Mouse (Mus musculus) thymus, adult 2 months (tissue): ENCODE results near the gene Gna11.

Source experiments
- CTCF ChIP-seq: fragments of 200-500 bp; IDR thresholded peaks from 2 replicates; pipeline ENCODE4 v1.5.1; 2012; ENCODE audit warnings: mild to moderate bottlenecking, control low read depth, low read length, moderate library complexity, borderline replicate concordance; ENCODE audit not compliant: control insufficient read depth, poor library complexity, insufficient read depth; ENCODE audit errors: extremely low read depth
- POLR2A ChIP-seq: fragments of 200-500 bp; IDR thresholded peaks from 2 replicates; pipeline ENCODE4 v1.6.1; 2012; ENCODE audit warnings: mild to moderate bottlenecking, low read length, control low read depth, moderate library complexity; ENCODE audit not compliant: control insufficient read depth, poor library complexity, insufficient read depth; ENCODE audit errors: extremely low read depth

DNA sequence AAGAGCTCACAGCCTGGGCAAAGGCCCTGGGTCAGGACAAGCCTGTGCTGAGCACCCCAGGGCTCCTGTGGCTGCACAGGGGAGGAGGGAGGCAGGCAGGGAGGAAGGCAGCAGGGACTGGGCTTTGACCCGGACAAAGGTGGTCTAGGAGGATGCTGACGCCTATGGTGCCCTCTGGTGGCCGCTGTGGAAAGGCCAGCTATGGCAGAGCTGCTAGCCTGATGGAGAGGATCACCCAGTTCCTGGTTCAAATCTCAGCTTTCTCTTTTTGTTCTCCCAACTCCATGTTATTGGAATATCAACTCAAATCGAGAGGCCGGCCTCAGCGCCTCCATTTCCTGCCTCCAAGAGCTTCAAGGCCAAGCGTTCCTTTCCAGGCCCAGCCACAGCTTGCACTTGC lies 5.3 kb upstream of the Gna11 start:
- peak; percentile 91 for TF ChIP-seq CTCF
- no peak for TF ChIP-seq POLR2A
